Mouse (Mus musculus) myocyte (in vitro differentiated cells): Measurements from ENCODE around the gene Ube2l3. TPM values are rescaled to one million over a fixed set of nuclear protein-coding genes. Genes with fewer than 3 reads are reported as not detected.
A peak's percentile ranks its signal among the peaks of the same experiment; 100 is the strongest.

ENCODE experiments used
- H3K27me3 ChIP-seq: one replicate; pipeline ENCODE4 v1.6.1; 2011; ENCODE audit not compliant: control insufficient read depth, insufficient read depth, insufficient read length
- H3K36me3 ChIP-seq: one replicate; pipeline ENCODE4 v1.6.1; 2011; ENCODE audit not compliant: control insufficient read depth, insufficient read depth
- H3K4me2 ChIP-seq: one replicate; pipeline ENCODE4 v1.6.1; 2011; ENCODE audit warnings: low read depth, control low read depth
- H3K4me3 ChIP-seq: one replicate; pipeline ENCODE4 v1.5.1; 2011; ENCODE audit warnings: mild to moderate bottlenecking, control low read depth, moderate library complexity
- H3K79me2 ChIP-seq: one replicate; pipeline ENCODE4 v1.6.1; 2011; ENCODE audit not compliant: control insufficient read depth, insufficient read depth
- H3ac ChIP-seq: one replicate; pipeline ENCODE4 v1.6.1; 2011; ENCODE audit not compliant: control insufficient read depth, insufficient read length
- CEBPB ChIP-seq: IDR thresholded peaks from 2 replicates; pipeline ENCODE4 v1.6.1; 2011; ENCODE audit warnings: mild to moderate bottlenecking, moderate library complexity; ENCODE audit not compliant: poor library complexity, insufficient read depth, severe bottlenecking
- E2F4 ChIP-seq: IDR thresholded peaks from one replicate; pipeline ENCODE4 v1.6.1; 2011; ENCODE audit warnings: mild to moderate bottlenecking, control low read depth, moderate library complexity; ENCODE audit not compliant: insufficient read depth
- MAX ChIP-seq: IDR thresholded peaks from one replicate; pipeline ENCODE4 v1.6.1; 2011; ENCODE audit warnings: low read depth, mild to moderate bottlenecking, control low read depth
- MYOD1 ChIP-seq, 3 experiments: IDR thresholded peaks; one replicate each; pipeline ENCODE4 v1.6.1; 2011; ENCODE audit warnings: control low read depth in 2 of 3, low read depth in 2 of 3, mild to moderate bottlenecking in 2 of 3, moderate library complexity in 1 of 3; ENCODE audit not compliant: insufficient read length in 2 of 3, control insufficient read depth in 1 of 3
- MYOG ChIP-seq, 3 experiments: IDR thresholded peaks; one replicate each; pipeline ENCODE4 v1.6.1; 2011; ENCODE audit warnings: control low read depth in 2 of 3, low read depth in 2 of 3, mild to moderate bottlenecking in 2 of 3; ENCODE audit not compliant: insufficient read length in 2 of 3, control insufficient read depth in 1 of 3, insufficient read depth in 1 of 3
- POLR2A ChIP-seq: IDR thresholded peaks from one replicate; pipeline ENCODE4 v1.6.1; 2011; ENCODE audit warnings: low read depth, mild to moderate bottlenecking, control low read depth, moderate library complexity; ENCODE audit not compliant: insufficient read length
- POLR2AphosphoS2 ChIP-seq: IDR thresholded peaks from one replicate; pipeline ENCODE4 v1.6.1; 2011; ENCODE audit warnings: low read depth, control low read depth; ENCODE audit not compliant: insufficient read length
- REST ChIP-seq: IDR thresholded peaks from one replicate; pipeline ENCODE4 v1.6.1; 2011; ENCODE audit warnings: mild to moderate bottlenecking, control low read depth, moderate library complexity; ENCODE audit not compliant: insufficient read depth, insufficient read length
- SRF ChIP-seq: IDR thresholded peaks from one replicate; pipeline ENCODE4 v1.6.1; 2011; ENCODE audit warnings: low read depth; ENCODE audit not compliant: control insufficient read depth, insufficient read length
- TCF12 ChIP-seq: IDR thresholded peaks from one replicate; pipeline ENCODE4 v1.6.1; 2011; ENCODE audit warnings: mild to moderate bottlenecking, control low read depth; ENCODE audit not compliant: poor library complexity, insufficient read depth, severe bottlenecking
- TCF3 ChIP-seq: IDR thresholded peaks from one replicate; pipeline ENCODE4 v1.6.1; 2011; ENCODE audit warnings: low read depth, control low read depth; ENCODE audit not compliant: insufficient read length
- USF1 ChIP-seq: IDR thresholded peaks from one replicate; pipeline ENCODE4 v1.6.1; 2011; ENCODE audit warnings: low read depth, mild to moderate bottlenecking, control low read depth, moderate library complexity
- polyA plus RNA-seq: library from polyadenylated mRNA; unstranded; fragments of >200 nt; fragmentation: generic; extraction: Trizol; gene quantifications from one replicate; pipeline ENCODE4 v1.2.1, GENCODE M21; 2012; ENCODE audit warnings: missing spikeins

The Ube2l3 gene
- polyA plus RNA-seq, 1 experiment: 124 TPM

- no peaks in the 10 kb centered on the region for H3K27me3 ChIP-seq
- no peaks in the 10 kb centered on the region for H3K36me3 ChIP-seq
- H3K4me2 ChIP-seq: peak overlapping the region; percentile 94
- TF ChIP-seq TCF12 (no peak), MAX (no peak), MYOG (IDR thresholded peaks at IDR 0.05; ENCODE audit: control insufficient read depth in 1 of 3, insufficient read depth in 1 of 3, insufficient read length in 2 of 3, low read depth in 2 of 3) (no peak), USF1 (no peak), REST (no peak), E2F4 (no peak), CEBPB (no peak), POLR2A (no peak), SRF (no peak), POLR2AphosphoS2 (no peak), MYOD1 (IDR thresholded peaks at IDR 0.05; ENCODE audit: control insufficient read depth in 1 of 3, insufficient read length in 2 of 3, low read depth in 2 of 3) (no peak)
- peaks cover 57% of the 10 kb centered on the region for H3K79me2 ChIP-seq
- peak overlapping the region; percentile 85 for H3K4me3 ChIP-seq
- H3ac ChIP-seq: peak overlapping the region; percentile 83
Measured at GRCm38 (mm10) chr16:17200121-17200952, 2.1 kb downstream of the Ube2l3 start.

DNA sequence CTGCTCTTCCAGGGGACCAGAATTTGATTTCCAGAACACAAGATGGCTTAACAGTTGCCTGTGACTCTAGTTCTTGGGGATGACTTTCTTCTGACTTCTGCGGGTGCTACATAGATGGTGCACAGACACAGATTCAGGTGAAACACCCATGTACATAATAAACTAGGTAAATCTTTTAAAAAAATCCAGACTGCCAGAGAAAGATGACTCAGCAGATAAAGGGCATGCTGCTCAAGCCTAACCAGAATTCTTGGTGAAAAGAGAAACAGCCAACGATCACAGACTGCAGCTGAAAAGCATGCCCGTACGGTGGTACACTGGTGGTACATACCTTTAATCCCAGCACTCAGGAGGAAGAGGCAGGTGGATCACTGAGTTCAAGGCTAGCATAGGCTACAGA, 8.6 kb downstream of the Ube2l3 start:
- Histone ChIP-seq H3ac (no peak overlapping the region), H3K27me3 (no peaks in the 10 kb centered on the region), H3K79me2 (peaks cover 100% of the 10 kb centered on the region), H3K36me3 (no peaks in the 10 kb centered on the region), H3K4me3 (no peak overlapping the region), H3K4me2 (no peak overlapping the region)
- no peak for TF ChIP-seq POLR2AphosphoS2
- no peak for TF ChIP-seq MYOD1 (IDR thresholded peaks at IDR 0.05; ENCODE audit: control insufficient read depth in 1 of 3, insufficient read length in 2 of 3, low read depth in 2 of 3)
- TF ChIP-seq POLR2A: no peak

- Histone ChIP-seq H3ac (no peak overlapping the region), H3K27me3 (no peaks in the 10 kb centered on the region), H3K4me2 (no peak overlapping the region), H3K36me3 (peaks cover 11% of the 10 kb centered on the region), H3K4me3 (no peak overlapping the region), H3K79me2 (peaks cover 97% of the 10 kb centered on the region)
- TF ChIP-seq MYOG (IDR thresholded peaks at IDR 0.05; ENCODE audit: control insufficient read depth in 1 of 3, insufficient read depth in 1 of 3, insufficient read length in 2 of 3, low read depth in 2 of 3) (no peak), POLR2A (no peak), E2F4 (no peak), SRF (no peak), TCF12 (no peak)
Measured at GRCm38 (mm10) chr16:17185475-17185874, 17.0 kb downstream of the Ube2l3 start.

- Histone ChIP-seq H3K4me3 (no peak overlapping the region), H3K27me3 (no peaks in the 10 kb centered on the region), H3K79me2 (peaks cover 97% of the 10 kb centered on the region), H3K36me3 (peaks cover 13% of the 10 kb centered on the region), H3ac (no peak overlapping the region), H3K4me2 (no peak overlapping the region)
- TF ChIP-seq CEBPB: no peak
- no peak for TF ChIP-seq USF1
- no peak for TF ChIP-seq MAX
- TF ChIP-seq POLR2A: no peak
- no peak for TF ChIP-seq MYOD1 (IDR thresholded peaks at IDR 0.05; ENCODE audit: control insufficient read depth in 1 of 3, insufficient read length in 2 of 3, low read depth in 2 of 3)
- no peak for TF ChIP-seq REST
- TF ChIP-seq SRF: no peak
- TF ChIP-seq POLR2AphosphoS2: no peak
- TF ChIP-seq E2F4: no peak
- TF ChIP-seq TCF3: no peak
- no peak for TF ChIP-seq MYOG (IDR thresholded peaks at IDR 0.05; ENCODE audit: control insufficient read depth in 1 of 3, insufficient read depth in 1 of 3, insufficient read length in 2 of 3, low read depth in 2 of 3)
- no peak for TF ChIP-seq TCF12
Measured at GRCm38 (mm10) chr16:17183003-17183402, 19.4 kb downstream of the Ube2l3 start.

GRCm38 (mm10) chr16:17182136-17182535, 20.3 kb downstream of the Ube2l3 start:
- Histone ChIP-seq H3K27me3 (no peaks in the 10 kb centered on the region), H3K79me2 (peaks cover 97% of the 10 kb centered on the region), H3K4me3 (no peak overlapping the region), H3ac (no peak overlapping the region), H3K36me3 (peaks cover 20% of the 10 kb centered on the region), H3K4me2 (no peak overlapping the region)
- TF ChIP-seq USF1: no peak
